Mouse (Mus musculus): ENCODE results near the gene Ear6. TPM values are rescaled to one million over a fixed set of nuclear protein-coding genes. Genes with fewer than 3 reads are reported as not detected.

The Ear6 gene
- polyA plus RNA-seq, 1 experiment: 3.9 TPM

GRCm38 (mm10) chr14:51903782-51904181 is 50.3 kb downstream of the Ear6 start:
- 88% methylated on average over 9 of the region's 9 CpGs for WGBS

More at GRCm38 (mm10) chr14:51903782-51904181, 50.3 kb downstream of the Ear6 start:
- DNase-seq (ENCODE audit: low read depth in 1 of 2, low spot score in 2 of 2): no peak
- Histone ChIP-seq H3K36me3 (ENCODE audit: control insufficient read depth, insufficient read depth, low read length) (no peaks in the 10 kb centered on the region), H3K4me3 (ENCODE audit: extremely low read depth, insufficient read depth, insufficient read length) (no peak overlapping the region), H3K27ac (ENCODE audit: insufficient read depth, low read length) (no peak overlapping the region), H3K4me1 (ENCODE audit: control insufficient read depth, insufficient read depth, insufficient read length) (no peaks in the 10 kb centered on the region), H3K27me3 (ENCODE audit: control insufficient read depth, insufficient read depth, low read length) (no peaks in the 10 kb centered on the region)
- TF ChIP-seq POLR2A (IDR thresholded peaks at IDR 0.05; ENCODE audit: low read depth, low read length) (no peak), CTCF (IDR thresholded peaks at IDR 0.05; ENCODE audit: extremely low read depth, insufficient read depth, insufficient read length, insufficient replicate concordance) (no peak)

Other genes with a start within 250 kb of the Ear6 start
- not detected in 2 replicates for gene Gm17078, start 242.4 kb upstream of the Ear6 start, polyA plus RNA-seq (2012; rRNA removed)
- gene Gm4181, start 218.0 kb upstream of the Ear6 start, polyA plus RNA-seq (2012; rRNA removed): not detected in 2 replicates
- not detected in 2 replicates for gene Gm17079, start 158.2 kb upstream of the Ear6 start, polyA plus RNA-seq (2012; rRNA removed)
- not detected in 2 replicates for gene Gm5800, start 136.5 kb upstream of the Ear6 start, polyA plus RNA-seq (2012; rRNA removed)
- not detected in 2 replicates for gene Ang4, start 80.1 kb upstream of the Ear6 start, polyA plus RNA-seq (2012; rRNA removed)
- gene AY358078, start 53.7 kb upstream of the Ear6 start, polyA plus RNA-seq (2012; rRNA removed): not detected in 2 replicates
- gene Mettl17, start 31.1 kb downstream of the Ear6 start, polyA plus RNA-seq (2012; rRNA removed): 24.9 and 34.9 TPM in 2 replicates
- gene Slc39a2, start 39.2 kb downstream of the Ear6 start, polyA plus RNA-seq (2012; rRNA removed): 0.75 and 0.81 TPM in 2 replicates
- 19.2 and 21.0 TPM in 2 replicates for gene Ndrg2, start 60.5 kb downstream of the Ear6 start, polyA plus RNA-seq (2012; rRNA removed)
- not detected in 2 replicates for gene Tppp2, start 64.7 kb downstream of the Ear6 start, polyA plus RNA-seq (2012; rRNA removed)
- gene Rnase13, start 69.1 kb downstream of the Ear6 start, polyA plus RNA-seq (2012; rRNA removed): not detected in 2 replicates
- 18.4 and 19.3 TPM in 2 replicates for gene Arhgef40, start 131.0 kb downstream of the Ear6 start, polyA plus RNA-seq (2012; rRNA removed)
- 0.27 and 0.36 TPM in 2 replicates for gene Tmem253, start 162.0 kb downstream of the Ear6 start, polyA plus RNA-seq (2012; rRNA removed)
- 31.0 and 46.5 TPM in 2 replicates for gene Zfp219, start 167.0 kb downstream of the Ear6 start, polyA plus RNA-seq (2012; rRNA removed)
- gene Olfr221, start 188.8 kb downstream of the Ear6 start, polyA plus RNA-seq (2012; rRNA removed): not detected in 2 replicates

All from spleen, adult 2 months (tissue).